Mouse (Mus musculus): ENCODE data around the gene Zan.

Gene Zan

DNA sequence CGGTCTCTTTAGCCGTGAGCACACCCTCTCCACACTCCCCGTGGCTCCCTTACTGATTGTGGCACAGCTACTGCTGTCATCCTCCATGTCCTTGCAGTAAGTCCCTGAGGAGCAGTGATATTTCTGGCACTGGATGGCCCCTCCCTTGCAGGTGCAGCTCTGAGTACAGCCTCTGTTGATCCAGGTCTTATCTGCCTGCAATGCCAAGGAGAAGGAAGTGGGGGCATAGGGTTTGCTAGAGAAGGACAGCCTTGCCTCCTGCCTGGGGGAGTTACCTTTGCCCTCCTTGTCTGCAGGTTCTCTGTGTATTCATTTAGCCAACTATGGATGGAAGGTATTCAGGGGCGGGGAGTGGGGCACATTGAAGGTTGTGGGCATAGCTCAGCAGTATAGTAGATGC is 57.0 kb downstream of the Zan start:
- in situ Hi-C loops (cut with MboI, MseI): loop anchor here in 1 of 2 experiments (10.0 kb wide), 1 partner anchor 595 kb away; no protein-coding TSS in a partner anchor

DNA sequence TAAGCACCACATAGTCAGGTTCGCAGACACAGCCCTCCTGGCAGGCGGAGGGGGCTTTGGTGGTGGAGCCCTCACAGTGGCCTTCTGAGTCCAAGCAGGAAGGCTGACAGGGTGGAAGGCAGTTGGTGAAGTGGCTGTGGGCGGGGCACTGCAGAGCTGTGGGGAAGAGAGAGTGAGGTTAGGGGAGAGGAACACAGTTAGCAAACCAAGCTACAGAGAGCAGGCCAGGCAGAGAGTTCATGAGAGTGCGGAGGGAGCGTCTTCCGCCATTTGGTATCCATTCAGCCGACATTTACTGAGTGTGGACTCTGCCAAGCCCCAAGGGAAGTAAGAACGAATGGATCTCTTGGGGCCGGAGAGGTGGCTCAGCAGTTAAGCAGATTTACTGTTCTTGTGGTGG is 57.8 kb downstream of the Zan start:
- in situ Hi-C loops (cut with MboI, MseI): loop anchor here in 1 of 2 experiments (10.0 kb wide), 1 partner anchor 594 kb away; no protein-coding TSS in a partner anchor

DNA sequence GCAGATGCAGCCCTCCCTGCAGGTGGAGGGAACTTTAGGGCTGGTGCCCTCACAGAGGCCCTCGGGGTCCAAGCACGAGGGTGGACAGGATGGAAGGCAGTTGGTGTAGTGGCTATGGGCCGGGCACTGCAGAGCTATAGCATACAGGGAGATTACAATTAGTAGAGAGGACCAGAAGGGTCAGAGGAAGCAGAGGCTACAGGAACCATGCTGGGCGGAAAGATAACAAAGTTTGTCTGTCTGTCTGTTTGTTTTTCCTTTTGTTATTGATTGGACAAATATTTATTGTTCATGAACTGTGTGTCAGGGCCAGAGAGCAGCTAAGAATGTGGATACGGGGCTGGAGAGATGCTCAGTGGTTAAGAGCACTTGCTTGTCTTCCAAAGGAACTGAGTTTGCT is 62.6 kb downstream of the Zan start:
- in situ Hi-C loops (cut with MboI, MseI): loop anchor here in 1 of 2 experiments (10.0 kb wide), 1 partner anchor 589 kb away; no protein-coding TSS in a partner anchor

DNA sequence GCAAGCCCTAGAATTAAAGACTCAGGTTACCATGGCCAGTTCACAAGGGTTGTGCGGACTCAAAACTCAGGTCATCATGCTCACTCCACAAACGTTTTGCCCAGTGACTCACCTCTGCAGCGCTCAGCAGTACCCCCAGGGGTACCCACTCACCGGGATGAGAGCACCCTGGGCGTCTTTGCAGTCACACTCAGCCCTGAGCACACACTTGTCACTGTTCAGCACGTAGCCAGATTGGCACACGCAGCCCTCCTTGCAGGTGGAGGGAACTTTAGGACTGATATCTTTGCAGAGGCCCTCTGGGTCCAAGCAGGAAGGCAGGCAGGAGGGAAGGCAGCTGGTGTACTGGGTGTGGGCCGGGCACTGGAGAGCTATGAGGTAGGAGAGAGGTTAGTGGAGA is 65.6 kb downstream of the Zan start:
- in situ Hi-C loops (cut with MboI, MseI): loop anchor here in 1 of 2 experiments (10.0 kb wide), 1 partner anchor 586 kb away; no protein-coding TSS in a partner anchor

DNA sequence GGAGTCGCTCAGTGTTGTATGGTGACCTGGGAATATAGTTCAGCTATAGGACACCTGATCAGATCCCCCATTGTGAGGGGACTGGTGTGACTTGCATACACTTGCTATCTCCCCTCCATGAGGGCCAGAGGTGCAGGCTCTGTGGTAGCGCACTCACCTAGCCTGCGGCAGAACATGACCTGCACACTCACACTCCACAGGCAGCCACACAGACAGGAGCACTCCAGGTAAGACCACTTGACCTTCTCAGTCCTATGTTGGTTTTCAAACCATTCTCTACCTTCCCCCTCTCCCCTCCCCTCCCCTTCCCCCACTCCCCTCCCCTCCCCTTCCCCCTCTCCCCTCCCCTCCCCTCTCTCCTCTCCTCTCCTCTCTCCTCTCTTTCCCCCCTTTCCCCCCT is 66.3 kb downstream of the Zan start:
- in situ Hi-C loops (cut with MboI, MseI): loop anchor here in 1 of 2 experiments (10.0 kb wide), 1 partner anchor 586 kb away; no protein-coding TSS in a partner anchor

DNA sequence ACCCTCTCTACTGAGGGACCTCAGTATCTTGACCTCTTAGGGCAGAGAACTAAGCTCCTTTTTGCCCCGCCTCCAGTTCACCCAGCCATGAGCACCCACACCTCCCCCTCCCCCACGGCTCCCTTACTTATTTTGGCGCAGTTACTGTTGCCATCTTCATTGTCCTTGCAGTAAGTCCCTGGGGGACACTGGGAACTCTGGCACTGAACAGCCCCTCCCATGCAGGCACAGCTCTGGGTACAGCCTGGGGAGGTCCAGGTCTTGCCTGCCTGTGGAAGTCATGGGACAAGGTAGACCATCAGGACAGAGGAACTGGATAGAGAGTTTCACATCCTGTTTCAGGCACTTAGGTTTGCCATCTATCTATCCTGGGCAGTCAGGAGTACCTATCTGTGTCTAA is 66.8 kb downstream of the Zan start:
- in situ Hi-C loops (cut with MboI, MseI): loop anchor here in 1 of 2 experiments (10.0 kb wide), 1 partner anchor 585 kb away; no protein-coding TSS in a partner anchor

DNA sequence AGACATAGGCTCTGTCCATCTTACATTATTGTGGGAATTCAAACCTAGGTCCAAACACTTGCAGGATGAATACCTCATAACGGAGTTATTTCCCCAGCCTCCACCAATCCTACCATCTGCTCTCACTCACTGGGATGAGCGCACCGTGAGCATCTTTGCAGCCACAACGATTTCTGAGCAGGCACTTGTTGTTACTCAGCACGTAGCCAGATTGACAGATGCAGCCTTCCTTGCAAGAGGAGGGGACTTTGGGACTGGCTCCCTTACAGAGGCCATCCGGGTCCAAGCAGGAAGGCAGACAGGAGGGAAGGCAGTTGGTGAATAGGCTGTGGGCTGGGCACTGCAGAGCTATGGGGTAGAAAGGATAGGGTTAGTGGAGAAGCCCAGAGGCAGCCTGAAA is 67.4 kb downstream of the Zan start:
- in situ Hi-C loops (cut with MboI, MseI): no loop called here

DNA sequence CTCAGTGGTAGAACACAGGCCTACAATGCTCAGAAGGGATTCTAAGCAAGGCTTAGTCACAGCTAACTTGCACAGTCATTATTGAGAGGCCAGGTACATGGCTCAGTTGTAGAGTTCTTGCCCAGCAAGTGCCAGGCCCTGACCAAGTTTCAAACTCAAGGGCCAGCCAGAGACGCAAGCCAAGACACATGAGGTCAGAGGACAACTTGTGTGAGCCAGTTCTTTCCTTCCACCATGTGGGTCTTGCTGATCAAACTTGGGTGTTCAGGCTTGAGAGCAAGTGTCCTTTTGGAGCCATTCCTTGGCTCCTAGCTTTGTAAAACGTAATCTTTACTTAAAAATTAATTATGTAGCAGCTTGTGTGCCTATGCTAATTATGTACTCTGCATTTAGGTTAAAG is 72.8 kb downstream of the Zan start:
- in situ Hi-C loops (cut with MboI, MseI): no loop called here

DNA sequence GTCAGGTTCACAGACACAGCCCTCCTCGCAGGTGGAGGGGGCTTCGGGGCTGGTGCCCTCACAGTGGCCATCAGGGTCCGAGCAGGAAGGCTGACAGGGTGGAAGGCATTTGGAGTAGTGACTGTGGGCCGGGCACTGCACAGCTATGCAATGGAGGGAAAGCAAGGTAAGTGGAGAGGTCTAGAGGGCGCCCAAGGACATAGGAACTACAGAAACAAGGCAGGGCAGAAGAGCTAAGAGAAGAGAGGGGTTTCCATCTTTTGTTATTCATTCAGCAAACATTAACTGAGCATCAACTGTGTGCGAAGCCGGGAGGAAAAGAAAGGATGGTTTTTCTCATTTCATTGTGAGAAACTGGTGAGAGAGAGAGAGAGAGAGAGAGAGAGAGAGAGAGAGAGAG is 82.4 kb downstream of the Zan start:
- in situ Hi-C loops (cut with MboI, MseI): no loop called here

DNA sequence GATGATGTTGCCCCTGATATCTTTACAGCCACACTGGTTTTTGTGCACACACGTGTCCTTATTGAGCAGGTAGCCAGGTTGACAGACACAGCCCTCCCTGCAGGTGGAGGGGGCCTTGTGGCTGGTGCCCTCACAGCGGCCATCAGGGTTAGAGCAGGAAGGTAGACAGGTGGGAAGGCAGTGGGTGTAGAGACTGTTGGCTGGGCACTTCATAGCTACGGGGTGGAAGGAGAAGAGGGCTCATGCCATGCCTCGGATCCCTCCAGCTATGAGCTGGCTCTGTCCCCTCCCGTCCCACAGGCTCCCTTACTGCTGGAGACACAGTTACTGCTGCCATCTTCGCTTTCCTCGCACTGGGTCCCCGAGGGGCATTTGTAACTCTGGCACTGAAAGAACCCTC is 85.2 kb downstream of the Zan start:
- in situ Hi-C loops (cut with MboI, MseI): no loop called here

DNA sequence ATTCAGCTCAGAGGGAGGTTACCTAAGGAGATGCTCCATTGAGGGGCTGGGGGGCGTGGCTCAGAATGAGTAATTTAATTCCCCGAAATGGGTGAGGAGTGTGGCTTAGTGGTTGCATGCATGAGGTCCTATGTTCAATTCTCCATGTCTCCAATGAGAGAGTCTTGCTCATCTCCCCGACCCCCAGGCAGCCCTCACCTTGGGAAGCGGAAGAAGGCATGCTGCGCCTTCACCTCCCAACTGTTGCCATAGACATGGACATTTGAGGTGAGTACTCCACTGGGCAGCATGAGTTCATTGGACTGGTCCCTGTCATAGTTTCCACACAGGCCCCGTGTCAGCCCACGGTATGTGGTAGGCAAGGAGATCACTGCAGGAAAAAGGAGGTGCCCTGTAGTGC is 90.2 kb downstream of the Zan start:
- in situ Hi-C loops (cut with MboI, MseI): no loop called here

DNA sequence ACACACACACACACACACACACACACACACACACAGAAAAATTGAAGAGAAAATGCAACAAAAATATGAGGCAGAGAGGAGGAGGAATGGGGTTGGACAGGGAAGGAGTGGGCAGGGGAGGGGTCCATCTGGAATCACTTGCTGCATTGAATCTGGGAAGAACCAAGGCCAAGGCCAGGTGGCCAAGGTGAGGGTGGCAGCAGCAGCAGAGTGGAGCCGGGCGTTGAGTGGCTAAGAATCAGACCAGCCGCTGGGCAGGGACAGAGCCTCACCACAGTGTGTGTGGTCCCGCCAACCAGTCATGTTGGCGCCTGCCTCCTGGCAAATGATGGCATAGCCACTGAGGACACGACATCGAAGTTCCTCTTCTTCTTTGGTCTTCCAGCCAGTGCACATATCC is 93.4 kb downstream of the Zan start:
- in situ Hi-C loops (cut with MboI, MseI): no loop called here

DNA sequence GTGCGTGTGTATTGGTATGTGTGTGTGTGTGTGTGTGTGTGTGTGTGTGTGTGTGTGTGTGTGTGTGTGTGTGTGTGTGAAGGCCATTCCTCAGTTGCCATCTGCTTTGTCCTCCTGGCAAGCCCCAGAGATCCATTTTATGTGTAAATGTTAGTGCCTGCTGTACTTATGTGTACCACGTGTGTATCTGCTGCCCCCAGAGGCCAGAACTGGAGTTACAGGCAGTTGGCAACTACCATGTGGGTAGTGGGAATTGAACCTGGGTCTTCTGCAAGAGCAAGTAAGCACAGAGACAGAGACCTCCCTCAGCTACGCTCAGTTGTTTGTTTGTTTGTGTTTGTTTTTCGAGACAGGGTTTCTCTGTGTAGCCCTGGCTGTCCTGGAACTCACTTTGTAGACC is 95.7 kb downstream of the Zan start:
- in situ Hi-C loops (cut with MboI, MseI): no loop called here

DNA sequence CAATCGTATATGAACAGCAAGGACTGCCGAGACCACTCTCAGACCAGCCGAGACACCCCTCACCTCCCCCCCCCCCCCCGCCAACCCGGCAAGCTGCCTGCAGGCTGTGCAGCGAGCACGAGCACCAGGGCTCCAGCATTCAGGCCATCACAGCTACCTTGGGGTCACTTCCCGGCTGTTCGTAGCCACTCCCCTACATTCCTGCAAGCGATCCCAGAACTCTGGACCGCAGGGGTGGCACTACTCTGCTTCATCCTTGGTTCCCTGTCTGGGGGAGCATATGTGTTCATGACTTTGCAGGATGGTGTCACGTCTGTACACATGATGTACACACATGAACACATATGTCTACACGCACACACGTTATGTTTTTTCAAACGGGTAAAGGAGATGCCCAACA is 99.3 kb downstream of the Zan start:
- in situ Hi-C loops (cut with MboI, MseI): no loop called here

DNA sequence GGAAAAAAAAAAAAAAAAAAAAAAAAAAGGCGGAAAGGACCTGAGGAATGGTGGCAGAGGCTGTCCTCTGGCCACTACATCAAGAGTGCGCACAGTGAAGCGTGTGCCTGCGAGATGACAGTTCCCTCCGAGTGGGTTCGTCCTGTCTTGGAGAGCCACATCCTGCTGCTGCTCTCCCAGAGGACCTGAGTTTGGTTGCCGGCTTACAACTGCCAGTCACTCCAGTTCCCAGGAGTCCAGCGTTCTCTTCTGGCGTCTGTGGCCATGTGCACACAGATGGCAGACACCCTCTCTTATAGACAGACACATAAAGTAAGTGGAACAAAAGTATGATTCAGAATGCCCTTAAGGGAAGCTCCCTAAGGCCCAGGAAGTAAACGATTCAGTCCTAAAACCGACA is 99.7 kb downstream of the Zan start:
- in situ Hi-C loops (cut with MboI, MseI): no loop called here

DNA sequence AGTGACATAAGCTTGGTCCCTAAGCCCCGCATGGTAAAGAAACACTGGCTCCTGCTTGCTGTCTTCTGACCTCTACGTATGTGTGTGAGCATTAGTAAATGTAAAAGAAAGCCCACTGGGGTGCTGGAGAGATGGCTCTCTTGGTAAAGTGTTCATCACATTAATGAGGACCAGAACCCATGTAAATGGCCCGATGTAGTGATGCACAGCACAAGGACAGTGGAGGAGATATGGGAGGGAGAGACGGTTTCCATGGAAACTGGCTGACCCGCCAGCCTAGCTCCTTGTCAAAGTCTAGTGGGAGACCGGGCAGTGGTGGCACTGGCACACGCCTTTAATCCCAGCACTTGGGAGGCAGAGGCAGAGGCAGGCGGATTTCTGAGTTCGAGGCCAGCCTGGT is 100.1 kb downstream of the Zan start:
- in situ Hi-C loops (cut with MboI, MseI): no loop called here

DNA sequence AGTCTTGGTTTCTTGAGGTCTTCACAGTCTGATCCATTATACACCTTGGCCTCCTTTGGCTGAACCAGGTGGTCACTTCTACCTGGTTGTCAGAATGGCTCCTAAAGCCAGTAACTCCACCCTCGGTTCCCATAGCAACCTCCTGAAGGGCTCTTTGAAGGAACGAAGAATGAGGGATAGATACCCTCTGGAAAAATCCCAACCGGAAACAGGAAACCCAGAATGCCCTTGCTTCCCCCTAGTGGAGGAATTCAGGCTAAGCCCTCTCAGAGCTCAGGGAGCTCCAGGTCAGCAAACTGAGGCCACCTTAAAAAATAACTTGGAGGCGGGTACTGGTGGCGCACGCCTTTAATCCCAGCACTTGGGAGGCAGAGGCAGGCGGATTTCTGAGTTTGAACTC is 100.7 kb downstream of the Zan start:
- in situ Hi-C loops (cut with MboI, MseI): no loop called here

DNA sequence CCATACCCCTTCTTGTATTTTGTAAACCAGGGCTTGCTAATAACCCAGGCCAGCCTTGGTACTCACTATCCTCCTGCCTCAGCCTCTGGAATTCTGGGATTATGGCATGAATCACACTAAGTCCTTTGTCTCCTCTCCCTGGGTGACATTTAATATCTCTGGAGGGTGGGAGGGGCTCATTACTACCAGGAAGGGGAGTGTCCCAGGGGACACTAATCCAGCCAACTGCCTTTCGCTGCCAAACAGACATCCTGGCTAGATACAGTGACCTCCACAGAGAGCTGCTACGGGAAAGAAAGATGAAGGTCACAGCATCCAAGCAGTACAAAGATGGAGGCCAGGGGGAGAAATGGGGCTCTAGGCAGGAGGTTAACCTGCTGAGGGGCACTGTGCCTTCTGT is 101.2 kb downstream of the Zan start:
- in situ Hi-C loops (cut with MboI, MseI): no loop called here

DNA sequence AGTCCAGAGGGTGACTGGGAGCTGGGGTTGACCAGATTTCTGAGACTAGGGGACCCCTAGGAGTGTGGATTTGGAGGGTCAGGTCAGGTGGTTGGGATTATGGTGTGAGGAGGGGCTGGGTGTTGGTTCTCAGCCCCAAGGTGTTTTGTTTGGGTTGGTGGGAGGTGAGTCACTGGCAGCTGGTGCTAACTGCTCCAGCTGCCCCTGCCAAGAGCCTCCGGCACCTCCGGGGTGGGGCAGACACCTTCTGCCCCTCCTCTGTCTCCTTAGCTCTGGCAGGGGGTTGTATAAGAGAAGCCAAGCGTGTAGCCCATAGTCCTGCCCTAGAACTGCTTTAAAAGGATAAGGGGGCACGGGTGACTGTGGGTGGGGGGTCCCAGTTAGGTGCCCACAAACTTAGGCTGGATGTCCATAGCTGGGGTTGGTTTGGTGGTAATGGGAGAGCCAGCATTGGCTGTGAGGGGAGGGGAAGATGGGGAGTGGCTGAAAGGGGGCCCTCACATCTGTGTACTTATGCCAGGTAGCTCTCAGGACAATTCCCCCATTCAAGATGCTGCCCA is 102.3 kb downstream of the Zan start:
- in situ Hi-C loops (cut with MboI, MseI): no loop called here

DNA sequence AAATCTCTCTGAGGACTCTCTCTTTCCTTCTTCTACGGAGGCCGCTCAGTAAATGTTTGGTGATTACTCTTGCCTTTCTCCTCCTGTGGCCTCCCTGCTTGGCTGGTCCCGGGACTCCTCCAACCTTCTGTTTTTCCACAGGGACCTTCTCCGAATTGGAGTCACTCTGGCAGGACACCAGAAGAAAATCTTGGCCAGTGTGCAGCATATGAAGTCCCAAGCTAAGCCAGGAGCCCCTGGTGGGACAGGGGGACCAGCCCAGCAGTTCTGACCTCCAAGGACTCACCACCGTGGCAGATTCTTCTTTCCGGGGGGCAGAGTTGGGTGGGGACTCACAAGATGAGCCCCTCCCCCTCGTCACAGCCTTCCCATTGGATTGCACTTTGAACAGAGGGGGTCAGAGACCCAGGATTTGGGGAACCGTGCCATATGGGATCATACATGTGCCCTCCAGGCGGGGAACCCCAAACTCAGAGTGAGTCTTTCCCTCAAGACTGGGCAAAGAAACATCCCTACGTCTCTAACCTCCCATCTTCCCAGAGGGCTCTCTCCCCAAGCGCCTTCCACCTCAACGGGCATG is 103.4 kb downstream of the Zan start:
- in situ Hi-C loops (cut with MboI, MseI): no loop called here

DNA sequence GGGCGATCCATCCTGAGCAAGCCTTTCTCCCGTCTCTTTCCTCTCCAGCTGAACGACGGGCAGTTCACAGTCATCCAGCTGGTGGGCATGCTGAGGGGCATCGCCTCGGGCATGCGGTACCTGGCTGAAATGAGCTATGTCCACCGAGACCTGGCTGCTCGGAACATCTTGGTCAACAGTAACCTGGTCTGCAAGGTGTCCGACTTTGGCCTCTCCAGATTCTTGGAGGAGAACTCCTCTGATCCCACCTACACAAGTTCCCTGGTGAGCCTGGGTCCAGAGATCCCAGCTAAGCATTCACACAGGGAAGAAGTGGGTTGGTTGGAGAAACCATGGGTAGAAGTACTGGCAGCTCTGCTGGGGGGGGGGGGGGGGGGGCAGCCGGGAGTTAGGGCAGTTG is 107.2 kb downstream of the Zan start:
- in situ Hi-C loops (cut with MboI, MseI): no loop called here

DNA sequence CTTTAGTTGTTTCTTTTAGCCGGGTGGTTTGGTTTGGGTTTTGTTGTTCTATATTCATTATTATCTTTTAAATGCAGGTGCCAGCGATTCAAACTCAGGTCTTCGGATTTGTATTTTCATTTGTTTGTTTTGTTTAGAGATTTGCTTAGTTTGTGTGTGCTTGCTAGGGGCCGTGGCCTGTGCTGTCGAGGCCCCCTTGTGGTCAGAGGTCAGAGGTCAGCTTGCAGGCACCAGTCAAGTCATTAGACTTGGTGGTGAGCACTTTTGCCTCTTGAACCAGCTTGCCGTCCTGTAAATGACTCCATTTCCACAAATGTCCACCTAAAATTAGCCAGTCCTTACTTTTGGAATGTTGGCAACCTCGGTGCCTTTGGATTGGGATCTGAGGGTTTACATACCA is 118.5 kb downstream of the Zan start:
- in situ Hi-C loops (cut with MboI, MseI): no loop called here

DNA sequence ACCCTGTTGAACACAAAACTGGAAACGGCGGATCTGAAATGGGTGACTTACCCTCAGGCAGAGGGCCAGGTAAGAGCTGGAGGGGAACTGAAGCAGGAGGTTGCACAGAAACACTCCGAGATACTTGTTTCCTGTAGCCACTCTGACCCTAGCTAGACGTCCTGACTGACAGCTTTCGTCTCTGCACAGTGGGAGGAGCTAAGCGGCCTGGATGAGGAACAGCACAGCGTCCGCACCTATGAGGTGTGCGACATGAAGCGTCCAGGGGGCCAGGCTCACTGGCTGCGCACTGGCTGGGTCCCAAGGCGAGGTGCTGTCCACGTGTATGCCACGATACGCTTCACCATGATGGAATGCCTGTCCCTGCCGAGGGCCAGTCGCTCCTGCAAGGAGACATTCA is 122.8 kb downstream of the Zan start:
- in situ Hi-C loops (cut with MboI, MseI): loop anchor here in 1 of 2 experiments (5.0 kb wide), 1 partner anchor 88 kb away; no protein-coding TSS in a partner anchor
